Comparison of ENCODE assay signal across 8 mouse cellular contexts in genomic region chr16:16599586-16600401, GRCm38 (mm10). TPM values are rescaled to one million over a fixed set of nuclear protein-coding genes. Genes with fewer than 3 reads are reported as not detected.
A peak's percentile ranks its signal among the peaks of the same experiment; 100 is the strongest.
DNase-seq lines count a peak whose midpoint lies in the region; ATAC-seq and TF ChIP-seq lines count a peak whose summit lies in the region.

No protein-coding gene starts in this region.

- peak; percentile 6 to 22 for DNase-seq in spleen, postnatal 10 days (ENCODE audit: low spot score in 2 of 2)
- no peak for DNase-seq in spleen, adult 12 weeks (ENCODE audit: low spot score)
- DNase-seq in heart, embryonic 10.5 days (ENCODE audit: low spot score) = peak; percentile 79
- peak; percentile 82 for DNase-seq in kidney, adult 9 months
- peak; percentile 3 to 4 for DNase-seq in thymus, adult 18-20 months

- WGBS in embryonic facial prominence, embryonic 15.5 days = under 1% methylated on average over 77 of the region's 77 CpGs
- under 1% methylated on average over 77 of the region's 77 CpGs for WGBS in heart, embryonic 10.5 days
- WGBS in liver, embryonic 12.5 days (ENCODE audit: insufficient replicate concordance) = 1% methylated on average over 76 of the region's 77 CpGs

- H3K4me3 ChIP-seq in embryonic facial prominence, embryonic 15.5 days (replicated peaks) = peak overlapping the region; percentile 73
- peak overlapping the region; percentile 95 for H3K4me3 ChIP-seq in heart, embryonic 10.5 days
- peak overlapping the region; percentile 60 for H3K4me3 ChIP-seq in liver, embryonic 12.5 days
- H3K4me3 ChIP-seq in myocyte = no peak overlapping the region

- H3K27ac ChIP-seq in embryonic facial prominence, embryonic 15.5 days (replicated peaks) = no peak overlapping the region; the same call in 1 of the 2 replicates
- H3K27ac ChIP-seq in heart, embryonic 10.5 days = peak overlapping the region; percentile 91
- 0 out of 2 replicates have a peak overlapping the region, but pooled peaks have one; percentile 14 for H3K27ac ChIP-seq in liver, embryonic 12.5 days

- no peaks in the 10 kb centered on the region for H3K36me3 ChIP-seq in embryonic facial prominence, embryonic 15.5 days
- no peaks in the 10 kb centered on the region for H3K36me3 ChIP-seq in heart, embryonic 10.5 days
- no peaks in the 10 kb centered on the region for H3K36me3 ChIP-seq in liver, embryonic 12.5 days
- no peaks in the 10 kb centered on the region for H3K36me3 ChIP-seq in myocyte (ENCODE audit: control insufficient read depth, insufficient read depth)

- H3K9ac ChIP-seq in embryonic facial prominence, embryonic 15.5 days = peak overlapping the region; percentile 55
- peak overlapping the region; percentile 68 for H3K9ac ChIP-seq in liver, embryonic 12.5 days

- H3K79me2 ChIP-seq in myocyte (ENCODE audit: control insufficient read depth, insufficient read depth) = no peaks in the 10 kb centered on the region

- H3K27me3 ChIP-seq in embryonic facial prominence, embryonic 15.5 days = no peaks in the 10 kb centered on the region
- H3K27me3 ChIP-seq in heart, embryonic 10.5 days (ENCODE audit: insufficient read depth, poor library complexity, severe bottlenecking) = no peaks in the 10 kb centered on the region
- peaks cover 37% of the 10 kb centered on the region for H3K27me3 ChIP-seq in liver, embryonic 12.5 days (replicated peaks)
- peaks cover 9% of the 10 kb centered on the region for H3K27me3 ChIP-seq in myocyte (ENCODE audit: control insufficient read depth, insufficient read depth, insufficient read length)

- no peak for TF ChIP-seq POLR2A in myocyte (IDR thresholded peaks at IDR 0.05; ENCODE audit: insufficient read length, low read depth)

- no peak overlapping the region for H3ac ChIP-seq in myocyte (ENCODE audit: control insufficient read depth, insufficient read length)

- H3K4me1 ChIP-seq in embryonic facial prominence, embryonic 15.5 days = peaks cover 4% of the 10 kb centered on the region
- H3K4me1 ChIP-seq in heart, embryonic 10.5 days = 0 out of 2 replicates have a peak, but pooled peaks cover 9% of the 10 kb centered on the region
- H3K4me1 ChIP-seq in liver, embryonic 12.5 days = 0 out of 2 replicates have a peak, but pooled peaks cover 2% of the 10 kb centered on the region

- peak overlapping the region; percentile 97 for H3K4me2 ChIP-seq in embryonic facial prominence, embryonic 15.5 days (replicated peaks)
- H3K4me2 ChIP-seq in liver, embryonic 12.5 days = peak overlapping the region; percentile 78
- H3K4me2 ChIP-seq in myocyte (ENCODE audit: low read depth) = peak overlapping the region; percentile 5

- no peaks in the 10 kb centered on the region for H3K9me3 ChIP-seq in embryonic facial prominence, embryonic 15.5 days (replicated peaks)
- no peaks in the 10 kb centered on the region for H3K9me3 ChIP-seq in heart, embryonic 10.5 days
- H3K9me3 ChIP-seq in liver, embryonic 12.5 days (replicated peaks) = no peaks in the 10 kb centered on the region

- ATAC-seq in embryonic facial prominence, embryonic 15.5 days (ENCODE audit: insufficient number of reproducible peaks, low FRiP score, low TSS enrichment, low read depth) = peak; percentile 88
- ATAC-seq in liver, embryonic 12.5 days = peak; percentile 67

TF ChIP-seq in myocyte, 11 proteins besides CTCF, POLR2A, EP300 and RAD21:
- no peak for TF ChIP-seq TCF3 (IDR thresholded peaks at IDR 0.05; ENCODE audit: insufficient read length, low read depth)
- no peak for TF ChIP-seq CEBPB (IDR thresholded peaks at IDR 0.05; ENCODE audit: insufficient read depth, poor library complexity, severe bottlenecking)
- no peak for TF ChIP-seq TCF12 (IDR thresholded peaks at IDR 0.05; ENCODE audit: insufficient read depth, poor library complexity, severe bottlenecking)
- no peak for TF ChIP-seq USF1 (IDR thresholded peaks at IDR 0.05; ENCODE audit: low read depth)
- no peak for TF ChIP-seq MYOD1 (IDR thresholded peaks at IDR 0.05; ENCODE audit: control insufficient read depth in 1 of 3, insufficient read length in 2 of 3, low read depth in 2 of 3)

RNA-seq across cellular contexts. Expression of gene Fgd4, which starts 0.6 kb away (rescaled TPM):
- polyA plus RNA-seq in embryonic facial prominence, embryonic 15.5 days (2015; fragmentation: Nextera tagmentation; extraction: Ambion mirVana) = 4.9 and 5.0 TPM in 2 replicates
- polyA plus RNA-seq in heart, embryonic 10.5 days (2016; fragmentation: Nextera tagmentation; extraction: Ambion mirVana) = 7.3 and 8.9 TPM in 2 replicates
- polyA plus RNA-seq in liver, embryonic 12.5 days (2016; fragmentation: Nextera tagmentation; extraction: Ambion mirVana) = 2.5 and 3.2 TPM in 2 replicates
- polyA plus RNA-seq in myocyte (2012; fragmentation: generic; extraction: Trizol) = 0.11 TPM

Comparison
In these comparisons a context has a peak if more than half of its experiments do, and no peak if none do; other contexts are left out.
1. H3K4me2 ChIP-seq: peak in every context shown above with its lines; median percentile 97 in embryonic facial prominence, embryonic 15.5 days; 78 in liver, embryonic 12.5 days; 5 in myocyte.